Mouse (Mus musculus) brain, adult 2 months (tissue): ENCODE measurements at regions not wholly inside any gene's neighbourhood (a gene's known extent, or its start where the extent isn't known, plus 50 kb on each side); places are given as distances from the start of the nearest gene placed in this dataset.

Experiments
- DNase-seq: peaks from one replicate; pipeline ENCODE4 v3.0.0; 2011; ENCODE audit warnings: low read depth, low spot score

- peak; percentile 65 for DNase-seq
Measured at GRCm38 (mm10) chr14:120560416-120560815, 82.2 kb downstream of the Rap2a start.

GRCm38 (mm10) chr14:120560987-120561386, 82.7 kb downstream of the Rap2a start:
- no peak for DNase-seq

GRCm38 (mm10) chr14:120566945-120567344, 88.7 kb downstream of the Rap2a start:
- no peak for DNase-seq

GRCm38 (mm10) chr14:120568054-120568453, 89.8 kb downstream of the Rap2a start:
- DNase-seq, result no peak

GRCm38 (mm10) chr14:120572238-120572637, 94.0 kb downstream of the Rap2a start:
- DNase-seq, result no peak

- no peak for DNase-seq
Measured at GRCm38 (mm10) chr14:120575202-120575601, 97.0 kb downstream of the Rap2a start.

GRCm38 (mm10) chr14:120578352-120579080, 100.3 kb downstream of the Rap2a start:
- DNase-seq, result peak; percentile 71

GRCm38 (mm10) chr14:120583807-120584206, 105.6 kb downstream of the Rap2a start:
- no peak for DNase-seq

- DNase-seq, result no peak
Measured at GRCm38 (mm10) chr14:120592191-120592590, 113.9 kb downstream of the Rap2a start.

GRCm38 (mm10) chr14:120600414-120600935, 122.2 kb downstream of the Rap2a start:
- DNase-seq, result no peak

GRCm38 (mm10) chr14:120601510-120601909, 123.3 kb downstream of the Rap2a start:
- no peak for DNase-seq

- DNase-seq, result peak; percentile 9
Measured at GRCm38 (mm10) chr14:120603849-120604492, 125.7 kb downstream of the Rap2a start.

- DNase-seq, result peak; percentile 70
Measured at GRCm38 (mm10) chr14:120607801-120608200, 129.6 kb downstream of the Rap2a start.

GRCm38 (mm10) chr14:120611311-120611710, 133.1 kb downstream of the Rap2a start:
- DNase-seq, result no peak

- peak; percentile 83 for DNase-seq
Measured at GRCm38 (mm10) chr14:120626223-120626935, 148.1 kb downstream of the Rap2a start.

- no peak for DNase-seq
Measured at GRCm38 (mm10) chr14:120626936-120627277, 148.7 kb downstream of the Rap2a start.

- peak; percentile 60 for DNase-seq
Measured at GRCm38 (mm10) chr14:120632771-120633170, 154.5 kb downstream of the Rap2a start.

GRCm38 (mm10) chr14:120636726-120637400, 158.6 kb downstream of the Rap2a start:
- no peak for DNase-seq

GRCm38 (mm10) chr14:120637486-120638125, 159.4 kb downstream of the Rap2a start:
- peak; percentile 43 for DNase-seq

GRCm38 (mm10) chr14:120642591-120642990, 164.3 kb downstream of the Rap2a start:
- no peak for DNase-seq

GRCm38 (mm10) chr14:120652034-120652433, 173.8 kb downstream of the Rap2a start:
- DNase-seq, result no peak
